Mouse (Mus musculus) bone marrow, adult 2 months (tissue): ENCODE measurements at regions not wholly inside any gene's neighbourhood (a gene's known extent, or its start where the extent isn't known, plus 50 kb on each side); places are given as distances from the start of the nearest gene placed in this dataset.

Experiments used
- H3K27ac ChIP-seq: fragments of 200-500 bp; 2 replicates; pipeline ENCODE4 v1.5.1; 2012; ENCODE audit warnings: low read depth, mild to moderate bottlenecking, control low read depth, inconsistent platforms, low read length; ENCODE audit not compliant: control insufficient read depth, poor library complexity, insufficient read depth
- H3K4me1 ChIP-seq: fragments of 200-500 bp; 2 replicates; pipeline ENCODE4 v1.6.1; 2011; ENCODE audit warnings: low read length; ENCODE audit not compliant: control insufficient read depth, insufficient read depth
- H3K4me3 ChIP-seq: fragments of 200-500 bp; replicated peaks from 2 replicates; pipeline ENCODE3; 2011; ENCODE audit warnings: mild to moderate bottlenecking, low read depth, low read length, control low read depth; ENCODE audit not compliant: control insufficient read depth
- CTCF ChIP-seq: fragments of 200-500 bp; IDR thresholded peaks from 2 replicates; pipeline ENCODE4 v1.5.1; 2011; ENCODE audit warnings: low read length, control low read depth; ENCODE audit not compliant: control insufficient read depth, insufficient read depth
- POLR2A ChIP-seq: fragments of 200-500 bp; IDR thresholded peaks from 2 replicates; pipeline ENCODE4 v1.6.1; 2011; ENCODE audit warnings: low read depth, mild to moderate bottlenecking, control low read depth, low read length, borderline replicate concordance; ENCODE audit not compliant: control insufficient read depth
- WGBS: fragments of 180-500 bp; shearing (Covaris S2); methylation state at CpG from one replicate; pipeline ENCODE4 v1.1.7; 2018; 5-methylcytosine and 5-hydroxymethylcytosine counted together

DNA sequence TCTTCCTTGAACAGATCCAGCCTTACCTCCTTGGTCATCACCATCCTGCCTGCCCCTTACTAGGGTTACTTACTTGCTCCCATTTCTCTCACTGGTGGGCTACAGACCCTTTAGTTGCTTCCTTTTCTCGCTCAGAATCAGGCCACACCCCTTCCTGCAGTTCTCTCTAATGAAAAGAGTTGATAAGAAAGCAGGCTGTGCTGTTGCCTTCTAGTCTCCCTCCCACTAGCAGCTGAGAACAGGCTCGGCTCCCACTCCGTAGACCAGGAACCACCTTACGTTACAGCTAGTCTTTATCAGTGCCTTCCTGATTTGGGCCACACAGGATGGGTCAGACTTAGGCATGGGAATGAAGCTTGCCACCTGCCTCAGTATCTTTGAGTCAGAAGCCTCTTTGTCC lies 117.3 kb upstream of the Azi2 start:
- H3K4me1 ChIP-seq = no peaks in the 10 kb centered on the region
- H3K27ac ChIP-seq = no peak overlapping the region
- H3K4me3 ChIP-seq = no peak overlapping the region
- WGBS = 6% methylated on average over 4 of the region's 4 CpGs
- TF ChIP-seq POLR2A (no peak), CTCF (no peak)

DNA sequence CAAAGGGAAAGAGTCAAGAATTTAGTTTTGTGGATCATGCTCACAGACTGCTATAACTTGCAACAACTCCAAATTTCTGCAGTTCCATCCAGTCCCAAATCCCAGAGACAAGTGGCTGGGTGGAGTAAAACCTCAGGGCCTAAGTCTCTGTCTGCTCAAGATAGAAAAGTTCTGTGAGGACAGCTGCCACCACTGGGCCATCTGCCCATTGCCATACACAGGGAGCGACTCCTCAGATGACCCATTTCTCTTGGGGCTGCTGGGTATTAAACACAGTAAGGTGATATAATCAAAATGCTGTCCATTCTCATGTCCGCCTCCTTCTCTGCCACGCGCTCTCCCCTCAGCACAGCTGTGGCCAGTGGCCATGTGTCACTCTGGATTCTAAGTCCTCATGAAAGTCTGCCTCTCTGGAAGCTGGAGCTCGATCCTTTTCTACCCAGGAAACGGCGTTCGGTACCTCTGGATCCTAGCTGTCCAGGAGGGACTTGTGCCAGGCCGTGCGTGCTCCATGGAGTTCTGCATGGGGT lies 132.3 kb upstream of the Azi2 start:
- 86% methylated on average over 10 of the region's 10 CpGs for WGBS

DNA sequence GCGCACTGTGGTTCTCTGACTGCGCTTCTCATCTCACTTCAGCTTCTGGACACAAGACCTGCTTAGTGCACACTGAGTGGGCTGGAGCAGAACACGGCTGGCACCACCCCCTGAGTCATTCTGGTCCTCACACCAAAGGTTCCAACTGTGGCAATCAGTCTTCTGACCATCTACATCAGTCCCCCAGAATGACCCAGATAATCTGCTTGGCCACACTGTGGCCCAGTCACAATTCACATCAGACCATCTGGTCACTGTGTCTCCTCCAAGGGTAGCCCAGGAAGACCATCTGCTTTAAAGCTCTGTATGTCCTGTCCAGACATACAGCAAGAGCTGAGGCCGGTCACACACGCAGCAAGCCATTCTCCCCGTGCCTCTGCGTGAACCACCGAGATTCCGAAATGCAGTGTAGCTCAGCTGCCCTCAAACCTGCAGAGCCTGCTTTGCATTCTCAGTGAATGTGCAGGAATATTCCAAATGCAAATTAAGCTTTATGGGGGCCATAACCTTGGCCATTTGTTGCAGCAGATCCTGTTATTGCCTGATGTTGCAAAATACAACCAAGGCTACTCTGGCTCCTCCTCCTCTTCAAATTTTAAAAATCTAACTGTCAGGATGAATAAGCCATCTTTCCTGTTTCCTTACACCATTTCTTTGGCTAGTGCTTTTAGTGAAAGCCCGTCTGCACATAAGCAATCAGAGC lies 135.1 kb upstream of the Azi2 start:
- TF ChIP-seq POLR2A (no peak), CTCF (no peak)
- Histone ChIP-seq H3K4me3 (no peak overlapping the region), H3K27ac (no peak overlapping the region), H3K4me1 (peaks cover 4% of the 10 kb centered on the region)
- WGBS = 87% methylated on average over 10 of the region's 10 CpGs

More for the DNA sequence above, 132.3 kb upstream of the Azi2 start:
- H3K27ac ChIP-seq = no peak overlapping the region
- TF ChIP-seq POLR2A (no peak), CTCF (no peak)
- H3K4me1 ChIP-seq = no peaks in the 10 kb centered on the region
- no peak overlapping the region for H3K4me3 ChIP-seq

DNA sequence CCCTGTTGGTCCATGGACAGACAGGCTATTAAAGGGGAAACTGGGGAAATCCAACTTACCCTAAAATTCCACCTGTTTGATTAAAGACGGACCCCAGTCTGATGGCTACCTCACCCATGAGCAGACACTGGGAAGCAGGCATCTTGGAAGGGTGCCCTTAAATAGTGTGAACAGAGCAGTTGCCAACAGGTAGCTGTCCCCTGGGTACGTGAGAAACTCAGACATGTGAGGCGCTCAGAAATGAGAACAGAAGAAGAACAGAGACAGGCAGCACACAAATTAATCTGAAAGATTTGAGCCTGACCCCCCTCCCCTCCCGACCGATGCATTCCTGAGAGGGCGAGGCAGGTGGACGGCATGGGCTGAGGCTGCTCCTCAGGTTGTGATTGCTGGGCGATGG lies 135.7 kb upstream of the Azi2 start:
- WGBS = 87% methylated on average over 8 of the region's 8 CpGs
- H3K4me3 ChIP-seq = no peak overlapping the region
- TF ChIP-seq CTCF = no peak
- no peak for TF ChIP-seq POLR2A
- no peak overlapping the region for H3K27ac ChIP-seq
- H3K4me1 ChIP-seq = peaks cover 4% of the 10 kb centered on the region

DNA sequence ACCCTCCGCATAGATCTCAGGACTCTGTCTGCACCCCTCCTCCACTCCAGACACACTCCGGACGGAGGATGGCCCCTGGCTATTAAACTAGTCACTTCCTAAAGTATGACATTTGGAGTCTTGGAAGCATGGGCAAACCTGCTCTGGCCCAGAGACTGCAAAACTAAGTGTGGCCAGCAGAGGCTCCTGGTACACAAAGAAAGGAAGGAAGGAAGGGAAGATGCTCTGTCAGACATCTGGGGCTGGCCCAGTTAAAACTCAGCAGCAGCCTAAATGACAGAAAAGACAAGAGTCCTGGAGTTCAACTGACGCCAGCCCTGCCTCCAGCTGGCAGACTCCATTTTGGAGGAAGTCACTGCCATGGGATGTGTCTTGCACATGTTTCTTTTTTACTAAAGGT lies 137.3 kb upstream of the Azi2 start:
- no peak overlapping the region for H3K27ac ChIP-seq
- peaks cover 4% of the 10 kb centered on the region for H3K4me1 ChIP-seq
- 42% methylated on average over 4 of the region's 4 CpGs for WGBS
- no peak overlapping the region for H3K4me3 ChIP-seq
- no peak for TF ChIP-seq POLR2A
- TF ChIP-seq CTCF = no peak

DNA sequence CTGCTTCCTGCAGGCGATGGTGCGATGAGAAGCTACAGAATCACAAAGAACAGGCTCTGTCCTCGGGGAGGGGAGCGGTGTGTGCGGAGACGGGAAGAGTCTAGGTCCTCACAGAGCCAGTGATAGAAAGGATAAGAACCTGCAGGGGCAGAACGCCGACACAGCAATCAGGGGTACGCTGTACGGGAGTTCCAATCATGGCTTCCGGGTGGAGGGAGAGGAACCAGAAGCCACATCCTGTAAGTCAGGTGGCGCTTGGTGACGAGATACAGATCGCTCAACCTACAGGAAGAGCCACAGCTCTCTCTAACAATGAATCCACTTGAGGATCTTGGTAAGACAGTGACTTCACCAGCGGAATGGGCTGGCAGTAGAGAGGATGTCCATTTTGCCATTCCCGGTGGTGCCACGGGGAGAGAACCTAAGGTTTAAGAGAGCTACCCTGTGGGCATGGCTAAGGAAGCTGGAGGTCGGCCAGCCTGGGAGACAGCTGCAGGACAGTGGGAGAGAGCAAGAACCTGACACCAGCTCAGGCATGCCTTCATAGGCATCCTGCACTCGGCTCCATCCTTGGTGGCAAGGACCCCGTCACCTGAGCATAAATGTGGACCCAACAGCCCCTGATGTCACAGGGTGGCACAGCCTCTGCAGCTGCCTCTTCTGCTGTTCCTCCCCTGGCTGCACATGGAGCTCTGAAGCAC lies 137.9 kb upstream of the Azi2 start:
- Histone ChIP-seq H3K27ac (no peak overlapping the region), H3K4me3 (peak overlapping the region; percentile 48), H3K4me1 (peaks cover 4% of the 10 kb centered on the region)
- 12% methylated on average over 20 of the region's 20 CpGs for WGBS
- TF ChIP-seq CTCF = no peak
- TF ChIP-seq POLR2A = no peak

DNA sequence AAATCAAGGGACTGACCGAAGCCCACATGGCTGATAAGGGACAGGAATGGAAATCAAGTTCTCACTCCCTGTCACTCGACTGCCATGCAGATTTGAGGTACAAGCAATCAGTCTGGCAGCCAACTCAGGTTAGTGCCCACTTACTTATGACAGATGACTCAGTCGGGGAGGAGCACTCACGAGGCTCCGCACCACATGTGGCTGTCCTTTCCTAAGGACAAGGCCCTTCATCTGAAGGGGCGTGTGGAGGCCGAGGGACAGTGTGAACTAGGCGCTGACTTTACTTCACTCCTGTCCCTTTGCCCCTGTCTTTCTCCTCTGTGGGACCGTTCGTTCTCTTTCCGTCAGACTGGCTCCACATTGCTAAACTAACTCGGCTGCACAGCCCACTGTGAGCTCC lies 139.7 kb upstream of the Azi2 start:
- Histone ChIP-seq H3K4me3 (no peak overlapping the region), H3K4me1 (peaks cover 4% of the 10 kb centered on the region), H3K27ac (no peak overlapping the region)
- no peak for TF ChIP-seq POLR2A
- TF ChIP-seq CTCF = no peak
- 82% methylated on average over 12 of the region's 12 CpGs for WGBS

DNA sequence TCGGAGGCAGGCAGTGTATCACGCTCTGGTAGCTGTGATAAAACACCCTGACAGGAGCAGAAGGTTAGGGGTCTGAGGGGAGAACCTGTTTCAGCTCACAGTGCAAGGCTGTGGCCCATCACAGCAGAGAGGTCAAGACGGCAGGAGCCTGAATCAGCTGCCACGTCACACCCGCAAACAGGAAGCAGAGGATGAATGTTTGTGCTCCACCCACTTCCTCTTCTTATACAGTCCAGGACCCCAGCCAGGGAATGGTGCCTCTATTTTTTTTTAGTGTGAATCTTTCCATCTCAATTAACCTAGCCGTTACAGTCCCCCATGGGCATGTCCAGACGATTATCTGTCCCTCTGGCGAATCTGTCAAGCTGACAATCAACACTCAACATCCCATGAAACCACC lies 143.8 kb upstream of the Azi2 start:
- Histone ChIP-seq H3K27ac (no peak overlapping the region), H3K4me1 (no peaks in the 10 kb centered on the region), H3K4me3 (no peak overlapping the region)
- TF ChIP-seq POLR2A (no peak), CTCF (no peak)
- WGBS = 52% methylated on average over 8 of the region's 8 CpGs
